Mouse (Mus musculus) liver, embryonic 11.5 days (tissue): ENCODE results near the gene Olfr1396. TPM values are rescaled to one million over a fixed set of nuclear protein-coding genes. Genes with fewer than 3 reads are reported as not detected.

Experiments
- ATAC-seq: fragments of 200-750 bp; cut with Nextera tagmentation; replicated peaks from 2 replicates; pipeline ENCODE4 v1.8.0; 2017; ENCODE audit warnings: moderate number of reproducible peaks, mild to moderate bottlenecking, moderate TSS enrichment, moderate library complexity; ENCODE audit not compliant: low FRiP score
- DNase-seq: peaks from one replicate; pipeline ENCODE4 v3.0.0-alpha.2; 2017; ENCODE audit warnings: low spot score
- H3K27ac ChIP-seq: fragments of 300-500 bp; sonication (generic); 2 replicates; pipeline ENCODE4 v1.5.1; 2014; ENCODE audit warnings: mild to moderate bottlenecking, low read depth, low read length, control low read depth
- H3K27me3 ChIP-seq: fragments of 300-500 bp; sonication (generic); replicated peaks from 2 replicates; pipeline ENCODE4 v1.6.1; 2014; ENCODE audit warnings: low read length, mixed read lengths; ENCODE audit not compliant: control insufficient read depth, insufficient read depth
- H3K36me3 ChIP-seq: fragments of 300-500 bp; sonication (generic); 2 replicates; pipeline ENCODE4 v1.6.1; 2014; ENCODE audit warnings: mild to moderate bottlenecking, low read length, moderate library complexity, mixed read lengths; ENCODE audit not compliant: control insufficient read depth, insufficient read depth
- H3K4me1 ChIP-seq: fragments of 300-500 bp; sonication (generic); replicated peaks from 2 replicates; pipeline ENCODE4 v1.6.1; 2014; ENCODE audit warnings: low read length, mixed read lengths; ENCODE audit not compliant: control insufficient read depth, insufficient read depth
- H3K4me2 ChIP-seq: fragments of 300-500 bp; sonication (generic); 2 replicates; pipeline ENCODE4 v1.6.1; 2014; ENCODE audit warnings: mild to moderate bottlenecking, control low read depth, moderate library complexity
- H3K4me3 ChIP-seq: fragments of 300-500 bp; sonication (generic); 2 replicates; pipeline ENCODE4 v1.5.1; 2014; ENCODE audit warnings: low read depth, low read length, control low read depth
- H3K9ac ChIP-seq: fragments of 300-500 bp; sonication (generic); 2 replicates; pipeline ENCODE4 v1.6.1; 2014; ENCODE audit warnings: low read depth, low read length, control low read depth
- H3K9me3 ChIP-seq: fragments of 300-500 bp; sonication (generic); 2 replicates; pipeline ENCODE4 v1.6.1; 2016; ENCODE audit warnings: low read length, inconsistent platforms, mixed read lengths; ENCODE audit not compliant: control insufficient read depth
- WGBS: fragments of 180-500 bp; shearing (Covaris S2); extraction: QIAGEN DNeasy Blood & Tissue Kit; methylation state at CpG from one replicate; pipeline ENCODE4 v1.1.7; 2014; 5-methylcytosine and 5-hydroxymethylcytosine counted together
- polyA plus RNA-seq: library from polyadenylated mRNA; unstranded; fragments of >200 nt; fragmentation: Nextera tagmentation; extraction: Ambion mirVana; gene quantifications from 2 replicates; pipeline ENCODE4 v1.2.1, GENCODE M21; 2014

The Olfr1396 gene
- polyA plus RNA-seq, 1 experiment from 2014 or later: not detected

DNA sequence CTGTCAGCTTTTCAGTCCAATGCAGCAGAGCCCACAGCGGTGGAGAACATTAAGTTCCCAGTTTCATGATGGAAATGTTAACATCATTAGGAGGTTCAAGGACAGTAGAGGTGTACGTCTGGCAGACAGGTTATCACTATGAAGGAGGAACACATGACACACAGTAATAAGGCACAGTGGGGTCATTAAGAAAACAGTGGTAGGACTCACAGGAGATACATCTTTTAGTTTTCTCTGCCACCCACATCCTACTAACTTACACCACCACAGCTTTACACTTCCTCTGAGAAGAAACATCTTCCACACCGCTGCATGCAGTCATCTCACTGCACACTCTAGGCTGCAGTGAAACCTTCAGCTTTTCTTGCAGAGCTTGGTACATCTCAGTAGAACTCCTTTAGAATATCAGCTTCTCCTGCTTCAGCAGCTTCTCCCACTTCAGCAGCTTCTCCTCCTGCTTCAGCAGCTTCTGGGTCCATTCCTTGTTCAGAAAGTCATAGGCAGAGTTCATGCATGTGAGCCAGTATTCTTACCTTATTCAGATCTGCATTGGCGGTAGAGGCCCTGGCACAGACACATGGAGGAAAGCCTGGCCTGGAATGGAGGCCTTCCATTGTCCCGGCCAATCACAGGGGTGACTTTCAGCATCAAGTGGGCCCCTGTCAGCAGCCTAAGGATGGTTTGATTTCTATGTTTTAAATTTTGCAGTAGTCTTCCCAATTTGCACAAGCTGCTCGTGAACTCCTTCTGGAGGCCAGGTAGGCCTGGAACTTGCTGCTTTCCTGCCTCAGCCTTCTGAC lies 20.6 kb downstream of the Olfr1396 start:
- DNase-seq: no peak
- 82% methylated on average over 6 of the region's 6 CpGs for WGBS
- Histone ChIP-seq H3K27me3 (no peaks in the 10 kb centered on the region), H3K4me3 (no peak overlapping the region), H3K9me3 (no peaks in the 10 kb centered on the region), H3K4me2 (no peak overlapping the region), H3K36me3 (no peaks in the 10 kb centered on the region), H3K4me1 (peaks cover 28% of the 10 kb centered on the region), H3K9ac (no peak overlapping the region), H3K27ac (no peak overlapping the region)
- no peak for ATAC-seq

GRCm38 (mm10) chr11:49092786-49093185 lies 21.9 kb downstream of the Olfr1396 start:
- DNase-seq (no peak), ATAC-seq (no peak)
- H3K27ac ChIP-seq: peak overlapping the region; percentile 48; the same call in 1 of the 2 replicates
- no peak overlapping the region for H3K9ac ChIP-seq
- H3K4me1 ChIP-seq: peaks cover 38% of the 10 kb centered on the region
- 69% methylated on average over 2 of the region's 2 CpGs for WGBS
- no peaks in the 10 kb centered on the region for H3K36me3 ChIP-seq
- H3K4me3 ChIP-seq: no peak overlapping the region
- no peaks in the 10 kb centered on the region for H3K27me3 ChIP-seq
- no peak overlapping the region for H3K4me2 ChIP-seq
- no peaks in the 10 kb centered on the region for H3K9me3 ChIP-seq

DNA sequence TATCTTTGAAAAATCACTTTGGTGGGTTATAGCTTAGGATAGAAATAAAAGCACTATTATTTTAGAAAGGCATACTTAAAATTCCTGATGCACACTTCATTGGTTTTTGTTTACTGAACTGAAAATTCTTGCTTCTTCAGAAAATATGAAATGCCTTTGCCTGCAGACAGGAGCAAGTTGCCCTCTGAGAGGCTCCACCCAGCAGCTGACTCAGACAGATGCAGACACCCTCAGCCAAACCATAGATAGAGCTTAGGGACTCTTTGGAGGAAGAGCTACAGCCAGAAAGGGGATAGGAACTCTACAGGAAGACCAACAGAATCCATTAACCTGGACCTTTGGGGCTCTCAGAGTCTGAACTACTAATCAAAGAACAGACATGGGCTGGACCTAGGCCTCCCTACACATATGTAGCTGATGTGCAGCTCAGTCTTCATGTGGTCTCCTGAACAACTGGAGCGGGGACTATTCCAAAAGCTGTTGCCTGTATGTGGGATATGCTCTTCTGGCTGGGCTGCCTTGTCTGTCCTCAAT lies 22.6 kb downstream of the Olfr1396 start:
- H3K27ac ChIP-seq: peak overlapping the region; percentile 48; the same call in 1 of the 2 replicates
- peak overlapping the region; percentile 37; the same call in 1 of the 2 replicates for H3K9ac ChIP-seq
- no peaks in the 10 kb centered on the region for H3K27me3 ChIP-seq
- H3K36me3 ChIP-seq: no peaks in the 10 kb centered on the region
- peaks cover 39% of the 10 kb centered on the region for H3K4me1 ChIP-seq
- WGBS: 96% methylated on average over 1 of the region's 1 CpGs
- no peak overlapping the region for H3K4me3 ChIP-seq
- no peaks in the 10 kb centered on the region for H3K9me3 ChIP-seq
- no peak overlapping the region for H3K4me2 ChIP-seq
- ATAC-seq: no peak
- DNase-seq: no peak

DNA sequence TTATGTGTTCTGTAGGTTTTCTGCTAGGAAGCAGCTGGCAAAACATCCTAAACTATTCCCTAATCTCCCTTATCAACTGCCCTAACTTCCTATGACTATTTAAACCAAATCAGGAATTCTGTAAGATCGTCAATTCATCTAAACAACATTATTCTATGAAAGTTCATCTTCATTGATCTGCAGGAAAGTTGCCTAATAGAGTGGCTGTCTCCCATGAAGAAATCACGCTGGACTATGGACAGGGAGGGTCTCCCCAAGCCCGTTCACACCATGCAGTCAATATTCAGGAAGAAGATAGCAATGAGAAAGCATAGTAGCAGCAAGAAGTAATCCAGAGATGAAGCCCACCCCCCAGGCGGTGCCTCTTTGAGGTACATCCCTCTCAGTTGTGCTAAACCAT lies 23.5 kb downstream of the Olfr1396 start:
- Histone ChIP-seq H3K9me3 (no peaks in the 10 kb centered on the region), H3K4me3 (no peak overlapping the region), H3K27ac (no peak overlapping the region), H3K4me1 (peaks cover 49% of the 10 kb centered on the region), H3K4me2 (no peak overlapping the region), H3K36me3 (no peaks in the 10 kb centered on the region), H3K27me3 (no peaks in the 10 kb centered on the region), H3K9ac (no peak overlapping the region)
- 60% methylated on average over 4 of the region's 4 CpGs for WGBS
- DNase-seq: no peak
- no peak for ATAC-seq

DNA sequence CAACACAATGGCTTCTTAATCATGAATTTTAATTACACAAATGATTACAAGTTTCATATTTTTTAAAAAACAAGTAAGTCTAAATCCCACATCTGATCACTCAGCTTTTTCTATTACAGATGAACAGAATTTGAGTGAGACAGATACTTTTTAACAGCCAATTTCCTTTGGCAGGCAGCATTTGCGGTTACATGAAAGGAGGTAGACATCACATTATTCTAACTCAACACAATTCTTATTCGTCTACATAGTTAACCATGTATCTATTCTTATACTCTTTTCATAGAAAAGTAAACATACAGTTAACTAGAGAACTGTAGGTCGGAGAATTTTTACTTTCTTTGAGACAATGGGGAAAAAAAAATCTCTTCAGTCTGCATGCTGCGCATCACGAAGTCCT lies 24.1 kb downstream of the Olfr1396 start:
- Histone ChIP-seq H3K9me3 (no peaks in the 10 kb centered on the region), H3K4me1 (peaks cover 49% of the 10 kb centered on the region), H3K27me3 (no peaks in the 10 kb centered on the region), H3K36me3 (no peaks in the 10 kb centered on the region), H3K27ac (no peak overlapping the region), H3K4me2 (no peak overlapping the region), H3K4me3 (no peak overlapping the region), H3K9ac (no peak overlapping the region)
- no peak for DNase-seq
- 88% methylated on average over 5 of the region's 5 CpGs for WGBS
- no peak for ATAC-seq

DNA sequence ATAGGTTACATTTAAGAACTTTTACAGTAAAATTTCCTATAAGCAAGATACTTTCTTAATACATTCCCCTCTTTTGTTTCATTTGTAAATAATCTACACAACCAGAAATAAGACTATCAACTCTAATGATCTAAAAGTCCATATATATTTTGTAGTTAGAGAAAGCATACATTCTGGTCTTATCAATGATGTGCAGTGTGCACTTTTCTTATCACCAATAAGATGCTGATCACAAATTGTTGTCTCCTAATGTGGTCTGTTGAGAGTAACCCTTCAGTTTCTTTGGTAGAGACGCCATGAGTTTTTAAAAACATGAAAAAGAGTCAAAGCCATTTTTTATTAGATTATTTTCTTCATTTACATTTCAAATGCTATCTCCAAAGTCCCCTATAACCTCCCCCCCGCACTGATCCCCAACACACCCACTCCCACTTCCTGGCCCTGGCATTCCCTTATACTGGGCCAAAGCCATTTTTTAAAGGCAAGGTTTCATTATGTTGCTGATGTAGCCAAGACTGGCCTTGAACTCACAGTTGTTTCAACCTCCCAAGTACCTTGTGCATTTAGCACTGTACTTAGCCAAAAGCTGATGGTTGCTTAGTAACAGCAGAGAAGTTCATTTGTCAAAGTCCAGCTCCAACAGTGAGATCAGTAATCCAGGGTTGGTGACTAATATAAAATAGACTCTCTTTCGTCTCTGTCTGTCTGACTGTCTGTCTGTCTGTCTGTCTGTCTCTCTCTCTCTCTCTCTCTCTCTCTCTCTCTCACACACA lies 24.8 kb downstream of the Olfr1396 start:
- H3K9ac ChIP-seq: no peak overlapping the region
- WGBS: 59% methylated on average over 3 of the region's 3 CpGs
- no peaks in the 10 kb centered on the region for H3K36me3 ChIP-seq
- ATAC-seq (no peak; the same call in 1 of the 2 replicates), DNase-seq (no peak)
- H3K4me2 ChIP-seq: peak overlapping the region; percentile 14; the same call in 1 of the 2 replicates
- H3K27ac ChIP-seq: no peak overlapping the region
- H3K9me3 ChIP-seq: no peaks in the 10 kb centered on the region
- H3K27me3 ChIP-seq: no peaks in the 10 kb centered on the region
- H3K4me1 ChIP-seq: peaks cover 54% of the 10 kb centered on the region
- H3K4me3 ChIP-seq: no peak overlapping the region

- H3K4me3 ChIP-seq: no peak overlapping the region
Measured at GRCm38 (mm10) chr11:49088990-49089652, 25.6 kb downstream of the Olfr1396 start.

DNA sequence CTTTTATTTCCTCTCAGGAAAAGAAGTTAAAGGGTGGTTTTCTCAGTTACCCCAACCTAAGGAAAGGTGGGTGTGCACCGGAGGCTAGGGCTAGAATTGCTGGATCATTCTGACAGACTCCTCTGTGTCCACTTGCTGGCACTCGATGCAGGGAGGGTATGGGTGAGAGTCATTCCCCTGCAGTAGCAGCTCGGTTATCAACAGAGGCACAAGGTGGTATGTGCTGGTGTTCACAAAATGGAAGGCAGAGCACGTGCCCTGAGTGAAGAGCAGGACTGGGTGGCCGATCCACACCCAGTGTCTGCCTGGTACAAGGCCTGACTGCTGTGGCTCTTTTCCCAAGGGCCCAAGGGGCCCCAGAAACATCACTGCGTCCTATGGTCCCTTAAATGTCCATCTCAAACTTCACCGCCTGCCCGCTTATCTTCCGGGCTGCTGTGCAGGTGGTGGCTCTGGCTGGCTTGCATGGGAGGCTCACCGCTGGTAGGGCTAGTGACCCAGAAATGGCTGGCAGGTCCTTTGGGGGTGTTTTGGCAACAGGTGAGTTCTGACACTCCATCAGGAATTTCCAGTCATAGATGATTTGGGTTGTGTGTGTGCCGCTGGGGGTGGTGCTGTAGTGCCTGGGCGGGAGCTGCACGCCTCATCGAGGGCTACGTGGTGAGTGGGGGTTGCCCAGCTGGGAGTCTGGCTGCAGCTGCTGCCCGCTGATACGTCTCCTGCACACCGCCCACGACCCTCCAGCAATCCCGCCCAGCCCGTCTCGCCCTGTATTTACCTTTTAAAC lies 26.7 kb downstream of the Olfr1396 start:
- H3K4me3 ChIP-seq: peak overlapping the region; percentile 39
- 24% methylated on average over 22 of the region's 22 CpGs for WGBS
- DNase-seq (peak; percentile 80), ATAC-seq (peak; percentile 92)
- H3K4me1 ChIP-seq: peaks cover 73% of the 10 kb centered on the region
- H3K9ac ChIP-seq: peak overlapping the region; percentile 68
- peak overlapping the region; percentile 95 for H3K27ac ChIP-seq
- no peaks in the 10 kb centered on the region for H3K36me3 ChIP-seq
- H3K27me3 ChIP-seq: no peaks in the 10 kb centered on the region
- H3K9me3 ChIP-seq: no peaks in the 10 kb centered on the region
- H3K4me2 ChIP-seq: peak overlapping the region; percentile 66

More at GRCm38 (mm10) chr11:49088990-49089652, 25.6 kb downstream of the Olfr1396 start:
- Histone ChIP-seq H3K36me3 (no peaks in the 10 kb centered on the region), H3K9me3 (no peaks in the 10 kb centered on the region), H3K4me1 (peaks cover 62% of the 10 kb centered on the region), H3K4me2 (peak overlapping the region; percentile 66), H3K27me3 (no peaks in the 10 kb centered on the region), H3K9ac (no peak overlapping the region), H3K27ac (peak overlapping the region; percentile 95)
- no peak for DNase-seq
- ATAC-seq: no peak
- WGBS: 85% methylated on average over 5 of the region's 5 CpGs
